Mouse (Mus musculus) embryonic fibroblast, embryonic 13.5 days (primary cell): ENCODE measurements around the gene Plscr1.

Experiments
- CTCF ChIP-seq: IDR thresholded peaks from 2 replicates; pipeline ENCODE4 v1.5.1; 2011; ENCODE audit warnings: mild to moderate bottlenecking, control low read depth, low read length, moderate library complexity, borderline replicate concordance; ENCODE audit not compliant: insufficient read depth
- POLR2A ChIP-seq: IDR thresholded peaks from 2 replicates; pipeline ENCODE4 v1.6.1; 2011; ENCODE audit warnings: low read depth, mild to moderate bottlenecking, control low read depth, low read length, moderate library complexity

DNA sequence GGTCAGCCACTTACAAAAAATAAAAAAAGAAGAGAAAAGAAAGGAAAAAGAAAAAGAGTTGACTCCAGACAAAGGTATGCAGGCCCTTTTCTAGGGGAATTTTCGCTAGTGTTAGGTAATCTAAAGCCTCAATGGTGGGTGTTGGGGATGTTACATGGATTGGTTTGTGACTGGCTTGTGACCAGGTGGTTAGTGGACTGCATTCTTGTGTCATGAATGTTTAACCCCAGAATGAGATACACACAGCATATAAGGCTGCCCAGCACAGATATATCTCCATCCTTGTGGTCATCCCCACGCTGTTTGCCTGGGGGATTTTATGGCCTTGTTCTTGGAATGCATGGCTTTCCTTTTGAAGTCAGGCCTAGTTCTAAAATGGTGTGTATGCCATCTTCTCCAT lies 23.7 kb downstream of the Plscr1 start:
- TF ChIP-seq POLR2A = no peak
- TF ChIP-seq CTCF = no peak
